Mouse (Mus musculus): ENCODE data around the gene Clec12b. TPM values are rescaled to one million over a fixed set of nuclear protein-coding genes. Genes with fewer than 3 reads are reported as not detected.

Clec12b gene
- total RNA-seq, 2 experiments from 2014 or later: not detected

Other genes with a start within 250 kb of the Clec12b start
- gene Clec2d, start 205.3 kb downstream of the Clec12b start, total RNA-seq (2021): 1 to 10 TPM; 6.1 to 8.0 TPM
- gene Cd69, start 110.4 kb downstream of the Clec12b start, total RNA-seq (2021): not detected
- gene 4922502D21Rik, start 54.1 kb downstream of the Clec12b start, total RNA-seq (2021): not detected
- under 1 TPM in 1 of 2 experiments, not detected in 1; 0.25 TPM for gene Clec12a, start 43.2 kb downstream of the Clec12b start, total RNA-seq (2021)
- gene Clec1b, start 11.4 kb upstream of the Clec12b start, total RNA-seq (2021): under 1 TPM in 1 of 2 experiments, not detected in 1; 0.46 TPM
- not detected for gene Clec9a, start 23.0 kb upstream of the Clec12b start, total RNA-seq (2021)
- gene Clec1a, start 66.1 kb upstream of the Clec12b start, total RNA-seq (2021): 1 to 10 TPM; 1.4 to 2.1 TPM
- not detected for gene Olr1, start 121.3 kb upstream of the Clec12b start, total RNA-seq (2021)
- gene Tmem52b, start 126.7 kb upstream of the Clec12b start, total RNA-seq (2021): not detected
- 100 to 1,000 TPM; 576 to 580 TPM for gene Gabarapl1, start 147.3 kb upstream of the Clec12b start, total RNA-seq (2021)
- gene Klre1, start 192.0 kb upstream of the Clec12b start, total RNA-seq (2021): not detected
- under 1 TPM in 1 of 2 experiments, not detected in 1; 0.49 TPM for gene Klrd1, start 205.9 kb upstream of the Clec12b start, total RNA-seq (2021)
- not detected for gene Klrk1, start 238.0 kb upstream of the Clec12b start, total RNA-seq (2021)

Data from left cerebral cortex, postnatal 14 days (tissue).